Mouse (Mus musculus) ES-Bruce4 (cell line): ENCODE data around the gene Adgra3. TPM values are rescaled to one million over a fixed set of nuclear protein-coding genes. Genes with fewer than 3 reads are reported as not detected.

Source experiments
- H3K27ac ChIP-seq: 2 replicates; pipeline ENCODE4 v1.5.1; 2012; ENCODE audit warnings: low read length, inconsistent platforms; ENCODE audit not compliant: insufficient read depth
- H3K27me3 ChIP-seq: 2 replicates; pipeline ENCODE4 v1.6.1; 2012; ENCODE audit warnings: mild to moderate bottlenecking, low read length, inconsistent platforms; ENCODE audit not compliant: control insufficient read depth, poor library complexity, insufficient read depth, severe bottlenecking
- H3K36me3 ChIP-seq: 2 replicates; pipeline ENCODE4 v1.6.1; 2012; ENCODE audit warnings: inconsistent platforms, mild to moderate bottlenecking, low read length, moderate library complexity; ENCODE audit not compliant: control insufficient read depth, poor library complexity, insufficient read depth, severe bottlenecking
- H3K4me1 ChIP-seq: one replicate; pipeline ENCODE4 v1.8.1; 2011; ENCODE audit warnings: low read length; ENCODE audit not compliant: control insufficient read depth, insufficient read depth
- H3K4me3 ChIP-seq: 2 replicates; pipeline ENCODE4 v1.5.1; 2011; ENCODE audit warnings: low read depth, mild to moderate bottlenecking, low read length
- H3K9ac ChIP-seq: 2 replicates; pipeline ENCODE4 v1.6.1; 2012; ENCODE audit warnings: low read depth, mild to moderate bottlenecking, inconsistent platforms; ENCODE audit not compliant: poor library complexity, severe bottlenecking
- H3K9me3 ChIP-seq: replicated peaks from 2 replicates; pipeline ENCODE4 v1.6.1; 2012; ENCODE audit warnings: mild to moderate bottlenecking, low read length, inconsistent platforms; ENCODE audit not compliant: control insufficient read depth, poor library complexity, insufficient read depth, severe bottlenecking
- CTCF ChIP-seq: IDR thresholded peaks from one replicate; pipeline ENCODE4 v1.8.1; 2011; ENCODE audit warnings: low read depth, low read length
- EP300 ChIP-seq: IDR thresholded peaks from 2 replicates; pipeline ENCODE4 v1.6.1; 2011; ENCODE audit warnings: low read depth, low read length; ENCODE audit not compliant: insufficient read depth
- POLR2A ChIP-seq: IDR thresholded peaks from one replicate; pipeline ENCODE4 v1.8.1; 2011; ENCODE audit warnings: low read length; ENCODE audit not compliant: insufficient read depth
- polyA plus RNA-seq: library from polyadenylated mRNA; stranded (reverse); fragments of >200 nt; gene quantifications from 2 replicates; pipeline ENCODE4 v1.2.4, GENCODE M21; 2011; ENCODE audit warnings: low read depth; ENCODE audit not compliant: missing spikeins, insufficient read depth, insufficient read length

The Adgra3 gene
- polyA plus RNA-seq, 1 experiment: 43.8 TPM

DNA sequence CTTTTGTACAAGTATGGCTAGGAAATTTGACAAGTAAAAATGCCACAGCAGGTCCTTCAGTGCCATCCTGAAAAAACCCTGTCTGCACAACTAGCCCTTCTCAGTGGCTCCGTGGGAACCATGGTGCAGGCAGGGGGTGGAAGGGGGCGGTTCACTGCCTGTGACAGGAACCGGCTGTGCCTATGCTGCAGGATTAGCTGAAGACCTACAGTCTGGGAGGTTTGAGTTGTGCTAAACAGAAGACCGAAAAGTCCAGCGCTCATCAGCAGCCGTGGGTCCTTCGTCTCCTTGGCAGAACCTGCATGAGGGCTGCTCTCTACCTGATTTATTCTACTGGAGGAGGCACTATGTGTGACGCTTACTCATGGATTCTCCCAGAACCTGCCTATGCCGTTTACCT, 59.0 kb downstream of the Adgra3 start:
- TF ChIP-seq EP300 (no peak), CTCF (no peak), POLR2A (no peak)
- Histone ChIP-seq H3K36me3 (0 out of 2 replicates have a peak, but pooled peaks cover 3% of the 10 kb centered on the region), H3K4me1 (no peaks in the 10 kb centered on the region), H3K9me3 (no peaks in the 10 kb centered on the region), H3K4me3 (no peak overlapping the region), H3K27me3 (no peaks in the 10 kb centered on the region), H3K27ac (no peak overlapping the region), H3K9ac (no peak overlapping the region)

DNA sequence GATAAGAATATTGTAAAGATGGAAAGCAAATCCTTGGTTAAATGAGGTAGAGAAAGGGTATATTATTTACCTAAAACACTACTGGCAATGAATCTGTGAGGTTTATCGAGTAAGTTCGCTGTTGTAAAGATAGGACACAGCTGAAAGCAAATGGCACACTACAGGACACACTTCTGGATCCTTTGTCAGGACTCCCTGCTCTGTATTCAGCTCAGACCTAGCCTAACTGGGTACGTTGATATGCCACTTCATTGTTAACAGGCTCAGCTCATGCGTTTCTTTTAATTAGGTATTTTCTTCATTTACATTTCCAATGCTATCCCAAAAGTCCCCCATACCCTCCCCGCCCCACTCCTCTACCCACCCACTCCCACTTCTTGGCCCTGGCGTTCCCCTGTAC, 61.8 kb downstream of the Adgra3 start:
- H3K9me3 ChIP-seq: no peaks in the 10 kb centered on the region
- TF ChIP-seq CTCF (no peak), POLR2A (no peak), EP300 (no peak)
- no peaks in the 10 kb centered on the region for H3K4me1 ChIP-seq
- no peak overlapping the region for H3K27ac ChIP-seq
- H3K36me3 ChIP-seq: 0 out of 2 replicates have a peak, but pooled peaks cover 3% of the 10 kb centered on the region
- no peaks in the 10 kb centered on the region for H3K27me3 ChIP-seq
- H3K9ac ChIP-seq: no peak overlapping the region
- H3K4me3 ChIP-seq: no peak overlapping the region

DNA sequence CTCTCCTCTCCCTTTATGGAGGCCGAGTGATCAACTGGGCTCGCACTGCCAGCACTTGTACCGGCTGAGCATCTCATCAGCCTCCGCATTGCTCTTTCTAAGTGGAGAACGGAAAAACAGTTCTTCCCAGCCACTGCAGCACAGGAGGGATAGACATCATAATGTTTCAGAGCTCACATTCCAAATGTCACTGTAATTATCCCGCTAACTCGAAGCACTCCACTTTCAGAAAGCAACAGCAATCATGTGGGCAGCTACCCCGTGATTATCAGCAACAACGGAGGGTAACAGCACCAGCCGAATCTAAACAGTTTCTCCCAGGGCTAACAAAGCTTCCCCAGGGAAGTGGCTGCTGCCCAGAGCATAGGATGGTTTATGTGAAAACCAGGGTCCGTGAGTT, 62.3 kb downstream of the Adgra3 start:
- Histone ChIP-seq H3K4me3 (no peak overlapping the region), H3K36me3 (0 out of 2 replicates have a peak, but pooled peaks cover 3% of the 10 kb centered on the region), H3K9me3 (no peaks in the 10 kb centered on the region), H3K9ac (no peak overlapping the region), H3K27ac (no peak overlapping the region), H3K27me3 (no peaks in the 10 kb centered on the region), H3K4me1 (no peaks in the 10 kb centered on the region)
- no peak for TF ChIP-seq CTCF
- TF ChIP-seq POLR2A: no peak
- no peak for TF ChIP-seq EP300

DNA sequence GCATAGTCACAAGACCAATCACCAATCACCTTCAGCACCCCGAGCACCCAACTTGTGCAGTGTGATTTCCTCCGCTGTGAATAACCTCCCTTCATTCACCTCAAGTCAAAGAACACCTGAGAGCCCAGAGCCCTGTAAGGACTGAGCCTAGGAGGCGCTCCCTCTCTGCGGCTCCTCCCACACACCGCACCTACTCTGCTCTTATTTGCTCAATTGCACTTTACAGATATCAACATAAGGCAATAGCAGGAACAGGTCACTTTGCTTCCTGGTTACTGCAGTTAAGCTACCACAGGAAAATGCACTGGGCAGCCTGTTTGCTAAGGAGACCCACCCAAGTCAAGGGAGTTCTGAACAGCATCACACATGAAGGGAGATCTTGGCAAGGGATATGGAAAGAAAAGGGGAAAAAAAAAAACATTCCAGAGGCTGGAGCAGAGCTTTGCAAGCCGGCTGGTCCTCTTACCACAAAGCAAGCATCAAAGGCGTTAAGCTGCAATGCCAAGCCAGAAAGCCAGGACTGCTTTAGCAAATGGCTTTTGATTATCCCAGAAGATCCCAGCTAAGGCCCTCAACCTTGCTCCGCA, 68.0 kb downstream of the Adgra3 start:
- no peaks in the 10 kb centered on the region for H3K9me3 ChIP-seq
- TF ChIP-seq POLR2A (no peak), EP300 (no peak), CTCF (no peak)
- H3K9ac ChIP-seq: no peak overlapping the region
- H3K4me3 ChIP-seq: no peak overlapping the region
- no peaks in the 10 kb centered on the region for H3K4me1 ChIP-seq
- no peaks in the 10 kb centered on the region for H3K27me3 ChIP-seq
- no peaks in the 10 kb centered on the region for H3K36me3 ChIP-seq
- no peak overlapping the region for H3K27ac ChIP-seq

DNA sequence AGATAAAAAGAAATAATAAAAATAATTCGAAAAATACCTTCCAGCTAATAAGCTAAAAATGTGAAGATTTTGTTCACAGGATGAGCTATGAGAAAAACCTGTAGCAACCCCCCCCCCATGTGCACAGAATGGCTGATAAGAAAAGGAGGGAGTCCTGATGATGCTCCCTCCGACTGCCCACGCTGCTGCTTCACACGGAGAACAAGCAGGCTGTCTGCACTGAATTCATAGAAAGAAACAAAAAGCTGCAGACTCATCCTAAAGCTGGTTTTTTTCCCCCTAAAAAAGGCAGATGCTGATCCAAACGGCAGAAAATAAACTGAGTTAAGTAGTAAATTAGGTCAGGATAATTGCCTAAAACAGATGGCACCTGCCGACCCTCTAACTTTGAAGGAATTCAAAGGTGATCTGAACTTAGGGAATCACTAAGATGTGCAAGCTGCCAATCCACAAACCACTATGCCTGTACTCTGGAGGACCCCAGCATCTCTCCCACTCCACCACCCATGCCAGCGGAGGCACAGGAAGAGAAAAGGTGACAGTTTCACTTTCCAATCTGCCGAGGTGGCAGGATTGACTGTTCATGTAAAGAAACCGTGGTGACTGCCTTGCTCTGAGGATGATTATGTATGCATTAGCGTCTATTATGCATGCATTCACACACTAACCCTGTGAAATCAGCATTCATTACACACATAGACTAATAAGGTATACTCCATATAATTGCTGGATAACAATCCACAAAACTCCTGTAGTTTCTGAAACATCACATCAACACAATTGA, 70.6 kb downstream of the Adgra3 start:
- Histone ChIP-seq H3K9me3 (no peaks in the 10 kb centered on the region), H3K4me1 (no peaks in the 10 kb centered on the region), H3K27me3 (no peaks in the 10 kb centered on the region), H3K36me3 (no peaks in the 10 kb centered on the region), H3K9ac (no peak overlapping the region), H3K4me3 (no peak overlapping the region), H3K27ac (no peak overlapping the region)
- TF ChIP-seq EP300: no peak
- no peak for TF ChIP-seq CTCF
- TF ChIP-seq POLR2A: no peak

DNA sequence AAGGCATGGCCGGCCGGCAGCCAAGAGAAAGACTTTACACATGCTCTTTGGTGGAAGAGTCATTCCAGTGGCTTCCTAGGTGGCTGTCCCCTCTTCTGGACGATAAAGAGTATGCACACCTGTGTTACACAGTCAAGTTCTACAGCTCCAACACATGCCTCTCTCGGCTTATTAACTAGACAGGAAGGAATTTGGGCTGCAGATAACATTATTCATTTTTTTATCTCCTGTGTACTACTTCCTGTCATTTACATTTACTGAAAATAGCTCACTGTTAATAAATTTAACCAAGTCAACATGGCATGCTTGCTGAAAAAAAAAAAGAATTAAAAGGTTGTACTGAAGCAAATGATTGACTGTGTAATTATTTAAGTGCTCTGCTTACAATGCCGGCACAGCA, 78.1 kb downstream of the Adgra3 start:
- Histone ChIP-seq H3K4me3 (no peak overlapping the region), H3K36me3 (peaks cover 4% of the 10 kb centered on the region; the same call in 1 of the 2 replicates), H3K27me3 (no peaks in the 10 kb centered on the region), H3K9ac (no peak overlapping the region), H3K27ac (no peak overlapping the region), H3K4me1 (no peaks in the 10 kb centered on the region), H3K9me3 (no peaks in the 10 kb centered on the region)
- TF ChIP-seq EP300 (no peak), CTCF (no peak), POLR2A (no peak)
